8 mouse cellular contexts compared by ENCODE assay signal in the genomic region with DNA sequence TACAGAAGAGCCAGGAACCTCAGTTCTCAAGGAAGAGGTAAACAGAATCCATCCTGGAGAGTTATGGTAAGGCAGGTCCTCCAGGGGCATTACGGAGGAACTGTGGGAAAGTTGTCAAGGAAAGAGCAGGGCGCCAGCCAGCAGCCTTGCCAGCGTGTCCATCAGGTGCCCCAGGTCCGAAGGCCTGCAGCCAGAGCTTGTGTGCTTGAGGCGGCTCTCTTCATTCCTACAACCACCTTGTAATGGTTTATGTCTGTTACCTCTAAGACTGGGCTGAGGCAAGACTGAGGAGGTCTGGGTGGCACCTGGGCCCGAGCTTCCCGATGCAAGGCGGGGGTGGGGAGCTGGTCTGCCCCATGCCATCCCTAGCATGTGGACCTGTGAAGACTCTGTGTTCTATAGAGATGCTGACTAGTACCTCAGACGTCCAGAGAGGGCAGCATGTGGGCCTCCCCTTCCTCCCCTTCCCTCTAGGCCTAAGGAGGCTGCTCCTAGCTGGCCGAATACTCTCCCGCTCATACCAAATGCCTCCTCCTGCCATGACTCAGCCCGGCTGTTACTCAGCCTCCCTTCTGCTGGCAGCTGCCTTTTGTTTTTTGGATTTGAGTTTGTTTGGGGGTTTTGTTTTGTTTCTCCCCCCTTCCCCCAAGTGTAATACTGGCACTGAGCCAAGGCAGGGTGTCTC. TPM values are rescaled to one million over a fixed set of nuclear protein-coding genes. Genes with fewer than 3 reads are reported as not detected.
A peak's percentile ranks its signal among the peaks of the same experiment; 100 is the strongest.
DNase-seq lines count a peak whose midpoint lies in the region; ATAC-seq lines count a peak whose summit lies in the region.

No protein-coding gene starts in this region.

- H3K9ac ChIP-seq in lung, embryonic 16.5 days (ENCODE audit: low read length) = no peak overlapping the region
- H3K9ac ChIP-seq in midbrain, embryonic 14.5 days (replicated peaks; ENCODE audit: low read length) = no peak overlapping the region

- no peaks in the 10 kb centered on the region for H3K36me3 ChIP-seq in lung, embryonic 16.5 days (ENCODE audit: control insufficient read depth, insufficient read depth, low read length)
- no peaks in the 10 kb centered on the region for H3K36me3 ChIP-seq in midbrain, embryonic 14.5 days (ENCODE audit: control insufficient read depth, insufficient read depth, low read length)

- H3K27ac ChIP-seq in lung, embryonic 16.5 days (ENCODE audit: low read length) = no peak overlapping the region
- no peak overlapping the region for H3K27ac ChIP-seq in midbrain, embryonic 14.5 days (replicated peaks; ENCODE audit: low read depth, low read length)

- H3K27me3 ChIP-seq in lung, embryonic 16.5 days (ENCODE audit: control insufficient read depth, insufficient read depth, low read depth, low read length) = peaks cover 8% of the 10 kb centered on the region; the same call in 1 of the 2 replicates
- no peaks in the 10 kb centered on the region for H3K27me3 ChIP-seq in midbrain, embryonic 14.5 days (ENCODE audit: control insufficient read depth, insufficient read depth, low read length)

- ATAC-seq in lung, embryonic 16.5 days (ENCODE audit: low read depth) = peak; percentile 44; the same call in 1 of the 2 replicates
- ATAC-seq in midbrain, embryonic 14.5 days (ENCODE audit: low FRiP score, low TSS enrichment) = no peak

- H3K4me3 ChIP-seq in lung, embryonic 16.5 days (ENCODE audit: low read length) = no peak overlapping the region
- H3K4me3 ChIP-seq in midbrain, embryonic 14.5 days (replicated peaks; ENCODE audit: low read depth, low read length) = no peak overlapping the region

- no peak overlapping the region for H3K4me2 ChIP-seq in lung, embryonic 16.5 days (ENCODE audit: low read depth, low read length)
- H3K4me2 ChIP-seq in midbrain, embryonic 14.5 days (ENCODE audit: low read length) = no peak overlapping the region

- H3K4me1 ChIP-seq in lung, embryonic 16.5 days (replicated peaks; ENCODE audit: control insufficient read depth, insufficient read depth, low read length) = peaks cover 5% of the 10 kb centered on the region
- peaks cover 30% of the 10 kb centered on the region for H3K4me1 ChIP-seq in midbrain, embryonic 14.5 days (ENCODE audit: control insufficient read depth, insufficient read depth, low read length)

- DNase-seq in adrenal gland, adult (ENCODE audit: inconsistent age in 2 of 2, low spot score in 1 of 2) = peak; percentile 47 to 67
- no peak for DNase-seq in adrenal gland, postnatal 4 days (ENCODE audit: low spot score in 2 of 2)
- no peak for DNase-seq in lung, adult 18-20 months
- DNase-seq in cerebellum, postnatal 10 days = peak; percentile 73 to 79
- peak; percentile 54 for DNase-seq in midbrain, embryonic 14.5 days
- no peak for DNase-seq in spleen, postnatal 36 days (ENCODE audit: low spot score in 2 of 2)
- no peak for DNase-seq in spleen, postnatal 4 days (ENCODE audit: low spot score in 2 of 2)

- H3K9me3 ChIP-seq in lung, embryonic 16.5 days (ENCODE audit: control insufficient read depth, low read length) = no peaks in the 10 kb centered on the region
- no peaks in the 10 kb centered on the region for H3K9me3 ChIP-seq in midbrain, embryonic 14.5 days (ENCODE audit: control insufficient read depth, low read length)

- 59% methylated on average over 12 of the region's 12 CpGs for WGBS in lung, embryonic 16.5 days
- 66% methylated on average over 12 of the region's 12 CpGs for WGBS in midbrain, embryonic 14.5 days

RNA-seq across cellular contexts. Expression of gene Endov, which starts 25.7 kb away (rescaled TPM):
- 10 to 100 TPM; 37.1 to 38.2 TPM for total RNA-seq in adrenal gland, postnatal 4 days (2021)
- 16.0 and 17.9 TPM in 2 replicates for polyA plus RNA-seq in lung, embryonic 16.5 days (2015; fragmentation: Nextera tagmentation; extraction: Ambion mirVana)
- polyA plus RNA-seq in midbrain, embryonic 14.5 days (2014; fragmentation: Nextera tagmentation; extraction: Ambion mirVana) = 21.2 and 23.0 TPM in 2 replicates

RNA-seq across cellular contexts. Expression of gene Nptx1, which starts 30.7 kb away (rescaled TPM):
- total RNA-seq in adrenal gland, postnatal 4 days (2021) = 1 to 10 TPM; 6.0 to 6.2 TPM
- polyA plus RNA-seq in lung, embryonic 16.5 days (2015; fragmentation: Nextera tagmentation; extraction: Ambion mirVana) = 1.0 and 1.2 TPM in 2 replicates
- 10.1 and 11.3 TPM in 2 replicates for polyA plus RNA-seq in midbrain, embryonic 14.5 days (2014; fragmentation: Nextera tagmentation; extraction: Ambion mirVana)

Comparison
In these comparisons a context has a peak if more than half of its experiments do, and no peak if none do; other contexts are left out.
1. DNase-seq: peak in adrenal gland, adult (2 of 2), cerebellum, postnatal 10 days (2 of 2) and midbrain, embryonic 14.5 days (single experiment); none in adrenal gland, postnatal 4 days (0 of 2), lung, adult 18-20 months (0 of 2), spleen, postnatal 36 days (0 of 2) and spleen, postnatal 4 days (0 of 2).